Mouse (Mus musculus) cortical plate, adult 2 months (tissue): ENCODE data around the gene Galr3. TPM values are rescaled to one million over a fixed set of nuclear protein-coding genes. Genes with fewer than 3 reads are reported as not detected.

ENCODE experiments used
- H3K27ac ChIP-seq: fragments of 200-500 bp; 2 replicates; pipeline ENCODE4 v1.5.1; 2012; ENCODE audit warnings: low read length, control low read depth, inconsistent platforms; ENCODE audit not compliant: insufficient read depth
- H3K4me1 ChIP-seq: fragments of 200-500 bp; 2 replicates; pipeline ENCODE4 v1.6.1; 2011; ENCODE audit warnings: low read length; ENCODE audit not compliant: control insufficient read depth, insufficient read depth
- H3K4me3 ChIP-seq: fragments of 200-500 bp; 2 replicates; pipeline ENCODE4 v1.5.1; 2011; ENCODE audit warnings: mild to moderate bottlenecking, low read length, control low read depth; ENCODE audit not compliant: insufficient read depth
- CTCF ChIP-seq: fragments of 200-500 bp; IDR thresholded peaks from 2 replicates; pipeline ENCODE4 v1.5.1; 2011; ENCODE audit warnings: mild to moderate bottlenecking, control low read depth, low read length; ENCODE audit not compliant: insufficient read depth; ENCODE audit errors: extremely low read depth
- POLR2A ChIP-seq: fragments of 200-500 bp; IDR thresholded peaks from 2 replicates; pipeline ENCODE4 v1.6.1; 2011; ENCODE audit warnings: mild to moderate bottlenecking, low read length, control low read depth; ENCODE audit not compliant: insufficient read depth; ENCODE audit errors: extremely low read depth
- polyA plus RNA-seq: library from polyadenylated mRNA; depleted of rRNA; stranded (reverse); fragments of >200 nt; gene quantifications from 2 replicates; pipeline ENCODE4 v1.2.3, GENCODE M21; 2012

Gene Galr3
- polyA plus RNA-seq, 1 experiment = 0.38 TPM

DNA sequence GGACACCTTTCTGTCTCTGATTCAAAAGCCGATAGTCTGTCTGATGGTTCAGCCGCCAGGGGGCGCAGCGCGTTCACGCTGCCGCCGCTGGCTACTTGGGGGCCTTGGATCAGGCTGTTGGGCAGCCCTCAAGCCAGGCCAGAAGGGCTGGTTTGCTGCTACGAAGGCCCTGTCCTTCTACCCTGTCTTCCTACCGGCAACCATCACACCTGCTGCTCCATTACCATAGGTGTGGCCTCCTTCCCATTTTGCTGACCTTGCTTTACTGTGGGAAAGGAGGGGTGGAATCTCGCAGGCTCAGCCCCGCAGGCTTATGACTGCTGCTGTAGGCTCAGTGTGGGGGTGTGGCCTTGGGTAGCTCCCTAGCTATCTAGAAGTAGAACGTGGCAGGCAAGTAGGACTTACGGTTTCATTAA, 3.8 kb upstream of the Galr3 start:
- Histone ChIP-seq H3K4me1 (0 out of 2 replicates have a peak, but pooled peaks cover 2% of the 10 kb centered on the region), H3K27ac (no peak overlapping the region), H3K4me3 (no peak overlapping the region)
- TF ChIP-seq CTCF (peak; percentile 67), POLR2A (no peak)

GRCm38 (mm10) chr15:79038331-79038730, 3.4 kb upstream of the Galr3 start:
- Histone ChIP-seq H3K27ac (no peak overlapping the region), H3K4me3 (no peak overlapping the region), H3K4me1 (0 out of 2 replicates have a peak, but pooled peaks cover 2% of the 10 kb centered on the region)
- no peak for TF ChIP-seq POLR2A
- no peak for TF ChIP-seq CTCF

DNA sequence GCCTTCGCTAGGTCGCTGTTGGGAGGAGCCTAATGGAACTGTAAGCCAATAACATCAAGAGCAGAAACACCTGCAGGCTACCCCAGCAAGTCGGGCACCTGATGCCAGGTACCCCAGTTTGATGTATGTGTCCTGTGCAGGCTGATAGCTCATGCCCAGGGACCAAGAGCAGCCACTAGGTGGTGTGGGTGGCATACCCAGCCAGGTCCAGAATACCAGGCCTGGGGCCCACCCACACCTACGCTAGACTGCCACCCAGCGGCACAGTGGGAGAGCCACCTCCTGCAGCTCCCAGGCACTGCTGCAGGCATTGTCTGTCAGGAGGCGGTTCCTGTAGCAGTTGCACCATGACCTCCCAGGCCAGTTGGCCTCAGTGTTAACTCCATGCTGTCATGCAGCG, 2.8 kb upstream of the Galr3 start:
- Histone ChIP-seq H3K4me3 (no peak overlapping the region), H3K4me1 (0 out of 2 replicates have a peak, but pooled peaks cover 2% of the 10 kb centered on the region), H3K27ac (no peak overlapping the region)
- TF ChIP-seq POLR2A (no peak), CTCF (peak; percentile 63)

DNA sequence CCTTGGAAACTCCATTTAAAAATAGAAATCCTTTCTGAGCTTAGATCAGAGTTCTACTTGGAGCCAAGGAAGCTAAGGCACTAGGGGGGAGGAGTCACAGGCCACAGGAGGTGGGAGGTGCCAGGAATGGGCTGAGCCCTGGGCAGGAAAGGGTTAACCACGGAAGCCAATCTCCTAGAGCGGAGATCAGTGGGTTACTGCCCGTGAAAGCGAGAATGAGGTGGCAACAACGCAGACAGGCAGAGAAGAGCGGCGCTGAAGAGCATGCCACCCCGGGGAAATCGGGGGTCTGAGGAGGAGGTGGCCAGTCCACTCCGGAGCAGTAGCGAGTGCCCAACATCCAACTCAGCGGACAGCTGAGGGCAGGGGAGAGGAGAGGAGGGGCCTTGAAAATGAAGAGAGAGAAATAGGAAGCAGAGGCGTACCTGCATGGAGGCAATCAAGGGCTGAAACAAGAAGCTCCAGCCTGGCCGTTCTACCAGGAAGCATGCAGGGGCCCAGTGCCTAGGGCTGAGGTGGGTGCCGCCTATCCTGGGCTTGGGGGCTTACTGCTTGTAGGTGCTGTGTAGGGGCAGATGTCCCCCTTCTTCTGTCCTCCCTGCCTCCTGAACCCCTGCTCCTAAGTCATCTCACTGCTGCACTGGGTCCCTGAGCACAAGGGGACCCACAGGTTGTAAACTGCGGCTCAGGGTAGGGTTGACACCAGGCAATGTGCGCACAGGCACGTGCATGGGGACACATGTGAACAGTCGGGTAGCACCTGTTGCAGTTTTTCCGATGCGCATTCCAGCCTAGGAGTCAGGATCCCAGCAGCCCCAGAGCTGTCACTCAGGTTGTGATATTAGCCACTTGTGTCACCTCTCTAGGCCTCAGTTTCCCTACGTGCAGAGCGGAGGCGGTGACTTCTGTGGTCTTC, 926 bp upstream of the Galr3 start:
- Histone ChIP-seq H3K4me1 (0 out of 2 replicates have a peak, but pooled peaks cover 2% of the 10 kb centered on the region), H3K27ac (no peak overlapping the region), H3K4me3 (peak overlapping the region; percentile 4; the same call in 1 of the 2 replicates)
- TF ChIP-seq POLR2A (no peak), CTCF (no peak)

GRCm38 (mm10) chr15:79042721-79043491, 1.2 kb downstream of the Galr3 start:
- Histone ChIP-seq H3K4me3 (peak overlapping the region; percentile 54), H3K27ac (no peak overlapping the region), H3K4me1 (0 out of 2 replicates have a peak, but pooled peaks cover 2% of the 10 kb centered on the region)
- TF ChIP-seq POLR2A (no peak), CTCF (no peak)

DNA sequence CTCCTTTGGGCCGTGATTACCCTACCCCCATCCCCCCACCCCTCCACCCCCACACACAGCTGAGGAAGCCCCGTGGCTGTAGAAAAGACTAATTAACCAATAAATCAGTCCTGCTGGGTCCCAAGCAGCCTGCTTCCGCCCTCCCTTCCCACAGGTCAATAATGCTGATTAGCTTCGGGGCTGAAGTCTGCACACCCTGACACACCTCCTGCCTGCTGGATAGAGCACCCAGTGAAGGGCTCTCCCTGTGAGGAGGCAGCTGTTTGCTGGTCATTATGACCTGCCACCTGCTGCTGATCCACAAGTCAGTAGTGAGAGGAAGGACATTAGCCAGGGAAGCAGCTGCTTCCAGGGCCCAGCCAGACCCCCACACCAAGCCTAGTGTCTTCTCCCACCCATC, 3.2 kb downstream of the Galr3 start:
- Histone ChIP-seq H3K27ac (no peak overlapping the region), H3K4me1 (no peaks in the 10 kb centered on the region), H3K4me3 (no peak overlapping the region)
- TF ChIP-seq POLR2A = no peak

GRCm38 (mm10) chr15:79048186-79048585, 6.5 kb downstream of the Galr3 start:
- no peak for TF ChIP-seq CTCF
- no peak for TF ChIP-seq POLR2A
- H3K4me1 ChIP-seq = no peaks in the 10 kb centered on the region
- no peak overlapping the region for H3K4me3 ChIP-seq
- H3K27ac ChIP-seq = no peak overlapping the region

DNA sequence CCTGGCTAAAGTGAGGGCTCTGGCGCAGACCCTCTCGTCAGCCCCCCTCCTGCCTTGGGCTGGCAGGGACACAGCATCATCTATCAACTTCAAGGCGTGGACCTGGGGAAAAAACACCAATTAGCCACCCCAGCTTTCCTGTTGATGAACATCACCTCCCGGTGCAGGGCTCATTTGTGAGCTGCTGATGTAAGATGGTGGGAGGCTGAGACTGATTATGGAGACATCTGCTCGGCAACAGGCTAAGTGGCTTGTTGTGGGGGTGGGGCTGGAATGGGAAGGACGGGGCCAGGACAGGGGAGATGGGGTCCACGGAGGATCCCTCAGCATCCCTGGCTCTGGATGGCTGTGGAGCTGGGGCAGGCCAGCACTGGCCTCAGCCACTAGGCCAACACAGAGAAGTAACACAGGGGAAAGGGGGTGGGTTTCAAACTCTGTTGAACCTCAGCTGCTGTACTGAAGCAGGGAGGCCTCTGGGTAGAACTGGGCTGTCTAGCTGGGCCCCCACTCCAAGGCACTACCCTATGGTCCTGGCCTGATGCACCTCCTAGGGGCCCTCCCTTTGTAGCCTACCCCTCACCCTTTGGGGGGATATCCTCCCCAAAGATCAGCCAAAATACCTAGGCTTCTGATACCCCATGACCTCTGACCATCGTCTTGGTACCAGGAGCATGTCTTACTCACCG, 8.6 kb downstream of the Galr3 start:
- Histone ChIP-seq H3K4me3 (no peak overlapping the region), H3K27ac (no peak overlapping the region), H3K4me1 (no peaks in the 10 kb centered on the region)

GRCm38 (mm10) chr15:79050964-79051363, 9.3 kb downstream of the Galr3 start:
- no peak for TF ChIP-seq CTCF
- no peak for TF ChIP-seq POLR2A
- Histone ChIP-seq H3K4me1 (no peaks in the 10 kb centered on the region), H3K27ac (no peak overlapping the region), H3K4me3 (no peak overlapping the region)

More for the DNA sequence above, 8.6 kb downstream of the Galr3 start:
- TF ChIP-seq CTCF (no peak), POLR2A (no peak)
